Mouse (Mus musculus) ES-Bruce4 (cell line): ENCODE results near the gene Gm1113.

Experiments used
- CTCF ChIP-seq: IDR thresholded peaks from one replicate; pipeline ENCODE4 v1.8.1; 2011; ENCODE audit warnings: low read depth, low read length
- EP300 ChIP-seq: IDR thresholded peaks from 2 replicates; pipeline ENCODE4 v1.6.1; 2011; ENCODE audit warnings: low read depth, low read length; ENCODE audit not compliant: insufficient read depth
- POLR2A ChIP-seq: IDR thresholded peaks from one replicate; pipeline ENCODE4 v1.8.1; 2011; ENCODE audit warnings: low read length; ENCODE audit not compliant: insufficient read depth

DNA sequence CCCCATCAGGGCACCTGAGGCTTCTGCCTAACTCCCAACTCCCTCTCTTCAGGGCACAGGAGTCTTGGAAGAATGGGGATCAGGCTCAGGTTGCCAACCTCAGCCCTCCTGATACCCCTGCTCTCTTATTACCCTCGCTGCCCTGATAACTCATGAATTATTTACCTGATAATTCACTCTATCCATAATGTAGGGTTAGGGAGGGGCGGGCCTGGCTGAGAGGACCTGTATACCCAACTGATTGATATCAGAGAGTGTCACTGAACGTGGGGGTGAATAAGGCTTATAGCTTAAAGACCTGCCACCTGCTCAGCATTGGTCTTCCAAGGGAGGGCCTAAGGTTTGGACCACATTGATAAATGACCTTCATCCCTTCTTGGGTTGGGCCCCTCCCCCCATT lies at the start of gene Gm1113:
- TF ChIP-seq CTCF (no peak), POLR2A (no peak), EP300 (no peak)
